Mouse (Mus musculus) cerebellum, adult 2 months (tissue): ENCODE measurements around the gene Zfp697. TPM values are rescaled to one million over a fixed set of nuclear protein-coding genes. Genes with fewer than 3 reads are reported as not detected.

Source experiments
- DNase-seq, 2 experiments: peaks; one replicate each; pipeline ENCODE4 v3.0.0; 2021
- H3K27ac ChIP-seq: fragments of 200-500 bp; 2 replicates; pipeline ENCODE4 v1.5.1; 2012; ENCODE audit warnings: low read length, control low read depth, inconsistent platforms; ENCODE audit not compliant: insufficient read depth
- H3K27me3 ChIP-seq: fragments of 200-500 bp; 2 replicates; pipeline ENCODE4 v1.6.1; 2012; ENCODE audit warnings: inconsistent platforms, mild to moderate bottlenecking, low read length, moderate library complexity; ENCODE audit not compliant: control insufficient read depth, insufficient read depth
- H3K4me1 ChIP-seq: fragments of 200-500 bp; 2 replicates; pipeline ENCODE4 v1.6.1; 2011; ENCODE audit warnings: low read length; ENCODE audit not compliant: control insufficient read depth, insufficient read depth
- H3K4me3 ChIP-seq: fragments of 200-500 bp; replicated peaks from 2 replicates; pipeline ENCODE3; 2011; ENCODE audit warnings: mild to moderate bottlenecking, low read depth, low read length, control low read depth; ENCODE audit not compliant: insufficient read depth
- CTCF ChIP-seq: fragments of 200-500 bp; IDR thresholded peaks from 2 replicates; pipeline ENCODE4 v1.5.1; 2011; ENCODE audit warnings: low read depth, mild to moderate bottlenecking, control low read depth, low read length, moderate library complexity, borderline replicate concordance; ENCODE audit not compliant: insufficient read depth
- POLR2A ChIP-seq: fragments of 200-500 bp; IDR thresholded peaks from 2 replicates; pipeline ENCODE4 v1.6.1; 2011; ENCODE audit warnings: low read length, control low read depth, borderline replicate concordance; ENCODE audit not compliant: insufficient read depth
- WGBS: fragments of 180-500 bp; shearing (Covaris S2); methylation state at CpG from one replicate; pipeline ENCODE4 v1.1.7; 2018; 5-methylcytosine and 5-hydroxymethylcytosine counted together
- polyA plus RNA-seq: library from polyadenylated mRNA; depleted of rRNA; stranded (reverse); fragments of >200 nt; gene quantifications from 2 replicates; pipeline ENCODE4 v1.2.3, GENCODE M21; 2012

Zfp697 gene
- polyA plus RNA-seq, 1 experiment: 7.7 TPM

- no peaks in the 10 kb centered on the region for H3K27me3 ChIP-seq
- no peak for DNase-seq
- WGBS: 70% methylated on average over 3 of the region's 3 CpGs
- no peak overlapping the region for H3K27ac ChIP-seq
- H3K4me3 ChIP-seq: no peak overlapping the region
- H3K4me1 ChIP-seq: no peaks in the 10 kb centered on the region
- TF ChIP-seq CTCF (no peak), POLR2A (no peak)
These were observed 25.5 kb upstream of the Zfp697 start for GRCm38 (mm10) chr3:98356632-98357370.

GRCm38 (mm10) chr3:98362753-98363152 lies 19.5 kb upstream of the Zfp697 start:
- DNase-seq: peak in 1 of 2 experiments; percentile 39
- H3K27me3 ChIP-seq: no peaks in the 10 kb centered on the region
- WGBS: 47% methylated on average over 2 of the region's 2 CpGs

GRCm38 (mm10) chr3:98366086-98366485 lies 16.2 kb upstream of the Zfp697 start:
- Histone ChIP-seq H3K27ac (no peak overlapping the region), H3K27me3 (no peaks in the 10 kb centered on the region), H3K4me1 (no peaks in the 10 kb centered on the region), H3K4me3 (no peak overlapping the region)
- no peak for DNase-seq
- TF ChIP-seq CTCF (no peak), POLR2A (no peak)
- 84% methylated on average over 3 of the region's 3 CpGs for WGBS

More at GRCm38 (mm10) chr3:98362753-98363152, 19.5 kb upstream of the Zfp697 start:
- Histone ChIP-seq H3K4me1 (no peaks in the 10 kb centered on the region), H3K27ac (no peak overlapping the region), H3K4me3 (no peak overlapping the region)
- TF ChIP-seq CTCF: peak; percentile 67
- TF ChIP-seq POLR2A: no peak

- Histone ChIP-seq H3K27me3 (no peaks in the 10 kb centered on the region), H3K4me1 (no peaks in the 10 kb centered on the region), H3K27ac (no peak overlapping the region), H3K4me3 (no peak overlapping the region)
- TF ChIP-seq CTCF: no peak
- no peak for TF ChIP-seq POLR2A
- WGBS: 81% methylated on average over 4 of the region's 4 CpGs
- no peak for DNase-seq
These were observed 15.4 kb upstream of the Zfp697 start for GRCm38 (mm10) chr3:98366823-98367222.

GRCm38 (mm10) chr3:98368283-98368682 lies 14.0 kb upstream of the Zfp697 start:
- no peaks in the 10 kb centered on the region for H3K27me3 ChIP-seq
- WGBS: 59% methylated on average over 4 of the region's 4 CpGs
- H3K4me1 ChIP-seq: no peaks in the 10 kb centered on the region
- TF ChIP-seq CTCF (no peak), POLR2A (no peak)
- no peak for DNase-seq
- H3K4me3 ChIP-seq: no peak overlapping the region
- no peak overlapping the region for H3K27ac ChIP-seq

- no peak for DNase-seq
- Histone ChIP-seq H3K27ac (no peak overlapping the region), H3K4me1 (no peaks in the 10 kb centered on the region), H3K4me3 (no peak overlapping the region), H3K27me3 (no peaks in the 10 kb centered on the region)
- 25% methylated on average over 2 of the region's 2 CpGs for WGBS
- no peak for TF ChIP-seq CTCF
- TF ChIP-seq POLR2A: no peak
These were observed 13.5 kb upstream of the Zfp697 start for GRCm38 (mm10) chr3:98368776-98369175.

GRCm38 (mm10) chr3:98374062-98374719 lies 8.1 kb upstream of the Zfp697 start:
- Histone ChIP-seq H3K4me1 (no peaks in the 10 kb centered on the region), H3K27ac (no peak overlapping the region), H3K27me3 (no peaks in the 10 kb centered on the region), H3K4me3 (no peak overlapping the region)
- TF ChIP-seq CTCF (no peak), POLR2A (no peak)
- WGBS: 74% methylated on average over 3 of the region's 3 CpGs
- no peak for DNase-seq

GRCm38 (mm10) chr3:98374980-98375379 lies 7.3 kb upstream of the Zfp697 start:
- H3K4me3 ChIP-seq: no peak overlapping the region
- no peaks in the 10 kb centered on the region for H3K4me1 ChIP-seq
- no peaks in the 10 kb centered on the region for H3K27me3 ChIP-seq
- no peak overlapping the region for H3K27ac ChIP-seq
- DNase-seq: no peak
- 85% methylated on average over 5 of the region's 5 CpGs for WGBS
- TF ChIP-seq POLR2A: no peak
